Mouse (Mus musculus) embryonic fibroblast, embryonic 13.5 days (primary cell): ENCODE results near the gene Defb21.

Source experiments
- CTCF ChIP-seq: IDR thresholded peaks from 2 replicates; pipeline ENCODE4 v1.5.1; 2011; ENCODE audit warnings: mild to moderate bottlenecking, control low read depth, low read length, moderate library complexity, borderline replicate concordance; ENCODE audit not compliant: insufficient read depth
- POLR2A ChIP-seq: IDR thresholded peaks from 2 replicates; pipeline ENCODE4 v1.6.1; 2011; ENCODE audit warnings: low read depth, mild to moderate bottlenecking, control low read depth, low read length, moderate library complexity

GRCm38 (mm10) chr2:152616470-152616869 is 43.9 kb downstream of the Defb21 start:
- TF ChIP-seq CTCF: no peak
- TF ChIP-seq POLR2A: no peak
